Mouse (Mus musculus): ENCODE measurements around the gene 1700001P01Rik. TPM values are rescaled to one million over a fixed set of nuclear protein-coding genes. Genes with fewer than 3 reads are reported as not detected.

The 1700001P01Rik gene
- polyA plus RNA-seq, 1 experiment from 2014 or later = not detected

GRCm38 (mm10) chr11:97815736-97816135, 40.0 kb upstream of the 1700001P01Rik start:
- Histone ChIP-seq H3K4me1 (ENCODE audit: insufficient read depth) (peaks cover 52% of the 10 kb centered on the region), H3K9me3 (ENCODE audit: low read depth, low read length) (no peaks in the 10 kb centered on the region), H3K4me2 (no peak overlapping the region), H3K27ac (ENCODE audit: low read depth) (peak overlapping the region; percentile 20; the same call in 1 of the 2 replicates), H3K27me3 (ENCODE audit: insufficient read depth, low read length) (no peaks in the 10 kb centered on the region), H3K36me3 (ENCODE audit: insufficient read depth) (peaks cover 69% of the 10 kb centered on the region), H3K9ac (no peak overlapping the region), H3K4me3 (ENCODE audit: low read depth, low read length) (no peak overlapping the region)
- 68% methylated on average over 11 of the region's 11 CpGs for WGBS
- TF ChIP-seq CTCF (IDR thresholded peaks at IDR 0.05; ENCODE audit: low read depth) = no peak
- ATAC-seq (ENCODE audit: insufficient read depth) (no peak), DNase-seq (no peak)

- no peak overlapping the region for H3K4me3 ChIP-seq (ENCODE audit: low read depth, low read length)
- H3K36me3 ChIP-seq (ENCODE audit: insufficient read depth) = peaks cover 78% of the 10 kb centered on the region
- no peak overlapping the region for H3K4me2 ChIP-seq
- no peak overlapping the region for H3K9ac ChIP-seq
- peaks cover 67% of the 10 kb centered on the region for H3K4me1 ChIP-seq (ENCODE audit: insufficient read depth)
- 62% methylated on average over 17 of the region's 17 CpGs for WGBS
- H3K27me3 ChIP-seq (ENCODE audit: insufficient read depth, low read length) = no peaks in the 10 kb centered on the region
- no peak for DNase-seq
- TF ChIP-seq CTCF (IDR thresholded peaks at IDR 0.05; ENCODE audit: low read depth) = no peak
- H3K9me3 ChIP-seq (ENCODE audit: low read depth, low read length) = no peaks in the 10 kb centered on the region
- H3K27ac ChIP-seq (ENCODE audit: low read depth) = no peak overlapping the region; the same call in 1 of the 2 replicates
- no peak for ATAC-seq (ENCODE audit: insufficient read depth)
Measured at GRCm38 (mm10) chr11:97813746-97814515, 38.2 kb upstream of the 1700001P01Rik start.

DNA sequence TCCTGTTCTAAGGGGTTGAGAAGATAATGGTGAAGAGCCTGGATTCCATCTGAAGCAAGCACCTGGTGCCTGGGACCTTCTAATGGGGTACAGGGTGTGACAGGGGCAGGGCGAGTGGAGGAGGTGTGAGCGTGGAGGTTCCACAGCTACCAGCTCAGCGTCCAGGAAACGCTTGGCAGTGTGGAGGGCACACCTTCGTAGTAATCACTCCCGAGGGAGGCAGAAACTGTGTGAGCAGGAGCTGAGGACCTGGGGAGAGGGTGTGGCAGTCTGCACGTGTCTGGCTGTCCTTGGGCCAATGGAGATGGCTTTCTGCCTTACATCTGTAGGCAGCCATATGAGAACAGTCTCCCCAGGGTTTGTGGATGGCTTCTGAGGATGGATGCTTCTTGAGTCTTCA, 37.4 kb upstream of the 1700001P01Rik start:
- H3K4me2 ChIP-seq = no peak overlapping the region
- H3K4me1 ChIP-seq (ENCODE audit: insufficient read depth) = peaks cover 67% of the 10 kb centered on the region
- H3K9me3 ChIP-seq (ENCODE audit: low read depth, low read length) = no peaks in the 10 kb centered on the region
- DNase-seq = no peak
- H3K4me3 ChIP-seq (ENCODE audit: low read depth, low read length) = no peak overlapping the region
- H3K36me3 ChIP-seq (ENCODE audit: insufficient read depth) = peaks cover 84% of the 10 kb centered on the region
- H3K27me3 ChIP-seq (ENCODE audit: insufficient read depth, low read length) = no peaks in the 10 kb centered on the region
- 53% methylated on average over 7 of the region's 7 CpGs for WGBS
- ATAC-seq (ENCODE audit: insufficient read depth) = no peak
- no peak overlapping the region for H3K9ac ChIP-seq
- TF ChIP-seq CTCF (IDR thresholded peaks at IDR 0.05; ENCODE audit: low read depth) = no peak
- H3K27ac ChIP-seq (ENCODE audit: low read depth) = peak overlapping the region; percentile 21; the same call in 1 of the 2 replicates

DNA sequence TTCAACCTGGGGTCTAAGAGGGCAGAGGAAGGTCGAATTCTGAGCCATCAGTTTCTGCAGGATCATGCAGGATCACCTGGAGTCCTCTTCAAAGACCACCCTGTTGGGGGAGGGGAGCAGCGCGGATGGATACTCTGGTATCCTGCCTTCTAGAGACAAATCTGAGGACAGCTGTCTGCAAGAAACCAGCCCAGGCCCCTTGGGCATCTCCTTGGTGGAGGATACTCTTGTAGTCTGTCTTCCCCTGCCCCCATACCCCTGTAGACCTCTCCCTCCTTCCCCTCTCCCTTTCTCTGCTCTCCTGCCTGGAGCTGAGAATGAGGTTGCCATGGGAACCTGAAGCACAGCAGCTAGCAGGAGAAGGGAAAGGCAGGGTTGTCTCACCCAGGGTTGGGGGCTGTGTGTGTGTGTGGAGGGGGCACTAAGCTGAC, 36.8 kb upstream of the 1700001P01Rik start:
- H3K36me3 ChIP-seq (ENCODE audit: insufficient read depth) = peaks cover 84% of the 10 kb centered on the region
- H3K4me1 ChIP-seq (ENCODE audit: insufficient read depth) = peaks cover 69% of the 10 kb centered on the region
- ATAC-seq (ENCODE audit: insufficient read depth) (peak; percentile 24; the same call in 1 of the 2 replicates), DNase-seq (peak; percentile 40)
- H3K4me3 ChIP-seq (ENCODE audit: low read depth, low read length) = no peak overlapping the region
- H3K9me3 ChIP-seq (ENCODE audit: low read depth, low read length) = no peaks in the 10 kb centered on the region
- H3K4me2 ChIP-seq = peak overlapping the region; percentile 31; the same call in 1 of the 2 replicates
- no peak overlapping the region for H3K9ac ChIP-seq
- TF ChIP-seq CTCF (IDR thresholded peaks at IDR 0.05; ENCODE audit: low read depth) = no peak
- 52% methylated on average over 3 of the region's 3 CpGs for WGBS
- H3K27ac ChIP-seq (ENCODE audit: low read depth) = peak overlapping the region; percentile 21; the same call in 1 of the 2 replicates
- H3K27me3 ChIP-seq (ENCODE audit: insufficient read depth, low read length) = no peaks in the 10 kb centered on the region

DNA sequence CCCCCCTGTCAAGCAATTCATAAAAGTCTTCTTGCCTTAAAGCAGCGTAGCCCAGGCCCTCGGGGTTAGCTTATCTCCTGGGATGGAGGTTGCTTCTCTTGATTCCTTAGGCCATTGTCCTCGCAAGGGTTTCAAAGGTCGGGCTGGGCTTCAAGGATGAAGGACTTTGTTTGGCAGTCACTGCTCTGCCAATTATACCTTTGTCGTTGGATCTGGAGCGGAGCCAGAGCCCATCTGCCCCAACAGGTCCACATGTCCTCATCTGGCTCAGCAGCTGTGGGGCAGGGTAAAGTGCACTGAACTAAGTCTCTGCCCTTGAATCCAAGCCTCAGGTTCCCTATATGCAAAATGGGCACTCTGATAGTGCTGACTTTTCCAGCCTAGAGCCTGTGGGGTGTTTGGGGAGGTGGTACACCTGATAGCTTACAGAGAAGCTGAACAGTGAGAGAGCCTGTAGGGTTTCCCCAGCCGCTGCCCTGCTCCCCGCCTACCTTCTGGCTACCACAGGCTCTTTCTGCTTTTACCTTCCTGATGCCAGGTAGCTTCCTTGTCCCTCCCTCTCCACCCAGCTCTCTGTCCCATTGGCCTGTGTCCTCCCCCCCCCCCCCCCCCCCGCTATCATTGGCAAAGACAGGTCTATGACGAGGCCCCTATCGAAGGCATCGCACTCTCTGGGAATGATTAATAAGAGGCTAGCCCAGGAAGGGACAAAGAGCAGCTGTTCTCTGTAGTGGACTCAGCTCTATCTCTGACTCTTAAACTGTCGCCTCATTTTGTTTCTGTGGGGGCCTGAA, 36.0 kb upstream of the 1700001P01Rik start:
- Histone ChIP-seq H3K9me3 (ENCODE audit: low read depth, low read length) (no peaks in the 10 kb centered on the region), H3K27ac (ENCODE audit: low read depth) (peak overlapping the region; percentile 21), H3K4me2 (peak overlapping the region; percentile 31), H3K9ac (peak overlapping the region; percentile 14; the same call in 1 of the 2 replicates), H3K4me3 (ENCODE audit: low read depth, low read length) (no peak overlapping the region), H3K4me1 (ENCODE audit: insufficient read depth) (peaks cover 70% of the 10 kb centered on the region), H3K36me3 (ENCODE audit: insufficient read depth) (peaks cover 83% of the 10 kb centered on the region), H3K27me3 (ENCODE audit: insufficient read depth, low read length) (no peaks in the 10 kb centered on the region)
- ATAC-seq (ENCODE audit: insufficient read depth) = no peak
- 29% methylated on average over 12 of the region's 13 CpGs for WGBS
- no peak for DNase-seq
- no peak for TF ChIP-seq CTCF (IDR thresholded peaks at IDR 0.05; ENCODE audit: low read depth)

DNA sequence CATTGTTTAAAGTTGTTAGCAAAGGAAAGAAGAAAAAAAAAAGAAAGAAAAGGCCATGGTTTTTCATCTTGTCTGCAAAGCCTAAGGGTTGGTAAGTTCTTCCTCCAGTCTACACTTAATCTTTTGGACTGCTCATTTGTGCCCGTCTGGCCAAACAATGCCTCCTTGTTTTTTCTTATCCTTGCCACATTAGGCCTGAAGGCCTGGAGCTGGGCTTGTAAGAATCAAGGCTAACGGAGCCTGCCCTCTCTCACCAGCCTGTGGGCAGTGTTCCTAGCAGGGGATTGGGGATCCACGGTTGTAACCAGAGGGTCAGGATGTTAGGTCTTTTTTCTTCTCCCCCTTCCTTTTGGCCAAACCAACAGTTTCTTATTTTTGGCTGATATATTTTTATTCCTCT, 35.3 kb upstream of the 1700001P01Rik start:
- TF ChIP-seq CTCF (IDR thresholded peaks at IDR 0.05; ENCODE audit: low read depth) = no peak
- peaks cover 75% of the 10 kb centered on the region for H3K36me3 ChIP-seq (ENCODE audit: insufficient read depth)
- DNase-seq (no peak), ATAC-seq (ENCODE audit: insufficient read depth) (no peak)
- H3K27me3 ChIP-seq (ENCODE audit: insufficient read depth, low read length) = no peaks in the 10 kb centered on the region
- H3K27ac ChIP-seq (ENCODE audit: low read depth) = peak overlapping the region; percentile 58; the same call in 1 of the 2 replicates
- no peaks in the 10 kb centered on the region for H3K9me3 ChIP-seq (ENCODE audit: low read depth, low read length)
- 40% methylated on average over 3 of the region's 3 CpGs for WGBS
- no peak overlapping the region for H3K9ac ChIP-seq
- no peak overlapping the region for H3K4me3 ChIP-seq (ENCODE audit: low read depth, low read length)
- peaks cover 72% of the 10 kb centered on the region for H3K4me1 ChIP-seq (ENCODE audit: insufficient read depth)
- peak overlapping the region; percentile 29; the same call in 1 of the 2 replicates for H3K4me2 ChIP-seq

DNA sequence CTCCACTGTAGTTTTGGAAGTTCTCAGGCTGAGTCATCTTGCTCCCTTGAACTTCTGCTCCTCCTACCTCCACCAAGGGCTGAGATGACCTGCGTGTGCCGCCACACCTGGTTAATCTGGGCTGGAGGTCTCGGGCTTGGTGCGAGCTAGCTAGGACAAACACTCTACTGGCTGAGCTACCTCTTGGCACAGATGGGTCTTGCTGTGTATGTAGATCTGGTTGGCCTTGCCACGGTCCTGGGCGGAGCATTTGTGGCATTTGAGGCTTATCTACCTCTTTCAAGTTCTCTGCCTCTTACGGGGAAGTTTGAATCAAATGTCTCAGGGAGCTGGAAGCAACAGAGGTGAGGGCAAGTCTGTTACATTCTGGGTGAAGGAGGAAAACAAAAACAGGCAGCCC, 34.6 kb upstream of the 1700001P01Rik start:
- H3K9me3 ChIP-seq (ENCODE audit: low read depth, low read length) = no peaks in the 10 kb centered on the region
- TF ChIP-seq CTCF (IDR thresholded peaks at IDR 0.05; ENCODE audit: low read depth) = no peak
- DNase-seq (peak; percentile 50), ATAC-seq (ENCODE audit: insufficient read depth) (no peak)
- H3K27ac ChIP-seq (ENCODE audit: low read depth) = peak overlapping the region; percentile 58; the same call in 1 of the 2 replicates
- no peak overlapping the region for H3K4me2 ChIP-seq
- peaks cover 75% of the 10 kb centered on the region for H3K4me1 ChIP-seq (ENCODE audit: insufficient read depth)
- H3K27me3 ChIP-seq (ENCODE audit: insufficient read depth, low read length) = no peaks in the 10 kb centered on the region
- H3K9ac ChIP-seq = no peak overlapping the region
- 50% methylated on average over 7 of the region's 7 CpGs for WGBS
- peaks cover 69% of the 10 kb centered on the region for H3K36me3 ChIP-seq (ENCODE audit: insufficient read depth)
- H3K4me3 ChIP-seq (ENCODE audit: low read depth, low read length) = no peak overlapping the region

Measured in lung, embryonic 14.5 days (tissue).